In genomic region chr9:61843513-61843912, GRCm38 (mm10) we compare ENCODE assay signal across 19 mouse cellular contexts.
A peak's percentile ranks its signal among the peaks of the same experiment; 100 is the strongest.
DNase-seq lines count a peak whose midpoint lies in the region; ATAC-seq and TF ChIP-seq lines count a peak whose summit lies in the region.
"Had no signal": no experiment of that assay in that cellular context is flagged by ENCODE, and none has a peak within 500 bp of the region (broad histone marks: within the 10 kb centered on the region; RNA-seq: fewer than 3 reads in every experiment).

No protein-coding gene starts in this region.

- 0 out of 2 replicates have a peak, but pooled peaks have one; percentile 27 for ATAC-seq in lung, postnatal 0 days
- peak; percentile 87 for ATAC-seq in liver, embryonic 14.5 days (ENCODE audit: insufficient read depth)
- ATAC-seq in megakaryocyte progenitor cell, adult 5-6 weeks (replicated peaks; ENCODE audit: poor library complexity), result no peak
- ATAC-seq: hindbrain, postnatal 0 days; intestine, postnatal 0 days had no signal

- no peaks in the 10 kb centered on the region for H3K4me1 ChIP-seq in lung, postnatal 0 days (ENCODE audit: insufficient read depth, low read depth, low read length)
- no peaks in the 10 kb centered on the region for H3K4me1 ChIP-seq in lung, adult 2 months (ENCODE audit: control insufficient read depth, insufficient read depth, low read length)
- H3K4me1 ChIP-seq in liver, embryonic 14.5 days (replicated peaks; ENCODE audit: control insufficient read depth in 2 of 2, insufficient read depth in 2 of 2, low read length in 1 of 2), result peaks cover 0 to 10% of the 10 kb centered on the region in 2 experiments; a peak in 1 of 4 replicates
- H3K4me1 ChIP-seq: megakaryocyte, embryonic 14.5 days had no signal

- H3K4me2 ChIP-seq in lung, postnatal 0 days (replicated peaks; ENCODE audit: low read depth, low read length), result no peak overlapping the region
- no peak overlapping the region for H3K4me2 ChIP-seq in liver, embryonic 14.5 days (ENCODE audit: low read depth)
- H3K4me2 ChIP-seq: forebrain, embryonic 12.5 days; limb, embryonic 12.5 days had no signal

- 69% methylated on average over 8 of the region's 8 CpGs for WGBS in lung, postnatal 0 days
- 79% methylated on average over 8 of the region's 8 CpGs for WGBS in lung, adult 2 months
- 53% methylated on average over 8 of the region's 8 CpGs for WGBS in liver, embryonic 14.5 days (ENCODE audit: insufficient replicate concordance)

- H3K27me3 ChIP-seq in lung, postnatal 0 days (replicated peaks; ENCODE audit: insufficient read depth, low read length), result peaks cover 4% of the 10 kb centered on the region; the same call in 1 of the 2 replicates
- no peaks in the 10 kb centered on the region for H3K27me3 ChIP-seq in liver, embryonic 14.5 days (ENCODE audit: control insufficient read depth, insufficient read depth, low read length)
- H3K27me3 ChIP-seq: forebrain, embryonic 12.5 days had no signal

- TF ChIP-seq EP300 in lung, postnatal 0 days (IDR thresholded peaks at IDR 0.05), result no peak
- TF ChIP-seq EP300 in liver, embryonic 14.5 days (IDR thresholded peaks at IDR 0.05; ENCODE audit: low read depth), result no peak

- DNase-seq in lung, postnatal 0 days (ENCODE audit: low spot score), result no peak
- DNase-seq in lung, adult 2 months, result no peak
- DNase-seq in kidney, postnatal 25 days, result peak; percentile 44 to 81
- peak; percentile 9 to 36 (median 28) for DNase-seq in liver, embryonic 14.5 days (ENCODE audit: low read depth in 3 of 3, low spot score in 3 of 3)
- no peak for DNase-seq in thymus, postnatal 14 days
- no peak for DNase-seq in heart, postnatal 36 days
- DNase-seq: cerebellum, adult 8-10 months; gastrocnemius, postnatal 10 days; heart, adult 11 months; heart, postnatal 4 days; lung, postnatal 10 days; right cerebral cortex, postnatal 25 days had no signal

- intact Hi-C loops in heart, postnatal 36 days (cut with DNase I), result no loop called here

- H3K9me3 ChIP-seq in lung, postnatal 0 days (ENCODE audit: low read length), result no peaks in the 10 kb centered on the region
- no peaks in the 10 kb centered on the region for H3K9me3 ChIP-seq in liver, embryonic 14.5 days (ENCODE audit: control insufficient read depth, low read length)
- H3K9me3 ChIP-seq: embryonic facial prominence, embryonic 10.5 days; forebrain, embryonic 12.5 days; limb, embryonic 12.5 days; megakaryocyte, embryonic 14.5 days had no signal

- no peak overlapping the region for H3K9ac ChIP-seq in lung, postnatal 0 days (replicated peaks; ENCODE audit: low read depth)
- no peak overlapping the region for H3K9ac ChIP-seq in liver, embryonic 14.5 days (replicated peaks)
- H3K9ac ChIP-seq: forebrain, embryonic 12.5 days; limb, embryonic 12.5 days had no signal

- no peak for TF ChIP-seq POLR2A in lung, adult 2 months (IDR thresholded peaks at IDR 0.05; ENCODE audit: borderline replicate concordance, extremely low read depth, low read depth, low read length)

- H3K27ac ChIP-seq in lung, postnatal 0 days (ENCODE audit: low read length), result no peak overlapping the region
- H3K27ac ChIP-seq in liver, embryonic 14.5 days, result no peak overlapping the region
- H3K27ac ChIP-seq: embryonic facial prominence, embryonic 10.5 days; forebrain, embryonic 12.5 days; hindbrain, postnatal 0 days; limb, embryonic 12.5 days had no signal

- TF ChIP-seq CTCF in lung, postnatal 0 days (IDR thresholded peaks at IDR 0.05), result no peak
- no peak for TF ChIP-seq CTCF in lung, adult 2 months (IDR thresholded peaks at IDR 0.05; ENCODE audit: insufficient read depth, low read length)
- no peak for TF ChIP-seq CTCF in liver, embryonic 14.5 days (IDR thresholded peaks at IDR 0.05; ENCODE audit: low read depth)

- H3K36me3 ChIP-seq in lung, postnatal 0 days (ENCODE audit: insufficient read depth, low read length), result no peaks in the 10 kb centered on the region
- no peaks in the 10 kb centered on the region for H3K36me3 ChIP-seq in liver, embryonic 14.5 days (replicated peaks; ENCODE audit: control insufficient read depth, insufficient read depth, low read depth)
- H3K36me3 ChIP-seq: embryonic facial prominence, embryonic 10.5 days; forebrain, embryonic 12.5 days; limb, embryonic 12.5 days had no signal

- no peak overlapping the region for H3K4me3 ChIP-seq in lung, postnatal 0 days (ENCODE audit: low read depth, low read length)
- H3K4me3 ChIP-seq in lung, adult 2 months (replicated peaks; ENCODE audit: extremely low read depth, low read depth, low read length), result no peak overlapping the region
- H3K4me3 ChIP-seq in liver, embryonic 14.5 days (ENCODE audit: insufficient read depth in 1 of 2, low read depth in 2 of 2, low read length in 2 of 2), result no peak overlapping the region
- H3K4me3 ChIP-seq: embryonic facial prominence, embryonic 10.5 days; forebrain, embryonic 12.5 days; limb, embryonic 12.5 days; megakaryocyte, embryonic 14.5 days had no signal

Comparison
In these comparisons a context has a peak if more than half of its experiments do, and no peak if none do; other contexts are left out.
1. DNase-seq: peak in kidney, postnatal 25 days (2 of 2) and liver, embryonic 14.5 days (3 of 3); none in lung, postnatal 0 days (single experiment), lung, adult 2 months (single experiment), thymus, postnatal 14 days (single experiment) and heart, postnatal 36 days (0 of 2).